Mouse (Mus musculus): ENCODE data around the gene Rangap1. TPM values are rescaled to one million over a fixed set of nuclear protein-coding genes. Genes with fewer than 3 reads are reported as not detected.
"Not testable (repeated sequence)": the region's sequence is repeated elsewhere in the genome, so short reads cannot be mapped to it uniquely, and the experiment has no call there.

Rangap1 gene
- total and polyA plus RNA-seq, 3 experiments = 71.6 to 183 (median 115) TPM

- TF ChIP-seq POLR2AphosphoS5 (IDR thresholded peaks at IDR 0.05; ENCODE audit: insufficient replicate concordance, low read depth, low read length) (no peak), CTCF (IDR thresholded peaks at IDR 0.05; ENCODE audit: low read depth, low read length) (no peak)
- H3K36me3 ChIP-seq (replicated peaks) = peaks cover 61% of the 10 kb centered on the region
- no peaks in the 10 kb centered on the region for H3K27me3 ChIP-seq (ENCODE audit: insufficient read depth, low read length)
- H3K4me3 ChIP-seq (ENCODE audit: low read depth, low read length) = no peak overlapping the region
- no peak for DNase-seq (ENCODE audit: low spot score)
- ATAC-seq (ENCODE audit: extremely low read depth, insufficient number of reproducible peaks, low FRiP score, poor library complexity, severe bottlenecking) = no peak
- H3K9me3 ChIP-seq (replicated peaks) = no peaks in the 10 kb centered on the region
- H3K4me1 ChIP-seq (ENCODE audit: insufficient read depth, low read depth, low read length) = peaks cover 16% of the 10 kb centered on the region
Observed at GRCm38 (mm10) chr15:81703094-81703489, 42.2 kb downstream of the Rangap1 start.

- ATAC-seq (ENCODE audit: extremely low read depth, insufficient number of reproducible peaks, low FRiP score, poor library complexity, severe bottlenecking) (no peak), DNase-seq (ENCODE audit: low spot score) (no peak)
- no peaks in the 10 kb centered on the region for H3K9me3 ChIP-seq (replicated peaks)
- peaks cover 16% of the 10 kb centered on the region for H3K4me1 ChIP-seq (ENCODE audit: insufficient read depth, low read depth, low read length)
- H3K36me3 ChIP-seq (replicated peaks) = peaks cover 55% of the 10 kb centered on the region
- peaks cover 1% of the 10 kb centered on the region for H3K27me3 ChIP-seq (ENCODE audit: insufficient read depth, low read length)
- H3K4me3 ChIP-seq (ENCODE audit: low read depth, low read length) = no peak overlapping the region
- TF ChIP-seq POLR2AphosphoS5 (IDR thresholded peaks at IDR 0.05; ENCODE audit: insufficient replicate concordance, low read depth, low read length) = no peak; the same call in 1 of the 2 replicates
- TF ChIP-seq CTCF (IDR thresholded peaks at IDR 0.05; ENCODE audit: low read depth, low read length) = no peak
- TF ChIP-seq GATA2 (IDR thresholded peaks at IDR 0.05; ENCODE audit: borderline replicate concordance, low read depth, low read length) = no peak
- TF ChIP-seq GATA1 (IDR thresholded peaks at IDR 0.05; ENCODE audit: borderline replicate concordance, low read length) = no peak
- TF ChIP-seq TAL1 (conservative IDR thresholded peaks at IDR 0.05; ENCODE audit: low read depth, low read length) = no peak
Observed at GRCm38 (mm10) chr15:81702306-81703093, 42.8 kb downstream of the Rangap1 start.

- Histone ChIP-seq H3K4me1 (ENCODE audit: insufficient read depth, low read depth, low read length) (peaks cover 18% of the 10 kb centered on the region), H3K27me3 (ENCODE audit: insufficient read depth, low read length) (peaks cover 13% of the 10 kb centered on the region), H3K36me3 (replicated peaks) (peaks cover 45% of the 10 kb centered on the region)
- not testable (repeated sequence) for ATAC-seq (ENCODE audit: extremely low read depth, insufficient number of reproducible peaks, low FRiP score, poor library complexity, severe bottlenecking); DNase-seq (ENCODE audit: low spot score); H3K9me3 ChIP-seq (replicated peaks); H3K4me3 ChIP-seq (ENCODE audit: low read depth, low read length)
Observed at GRCm38 (mm10) chr15:81701350-81701749, 44.0 kb downstream of the Rangap1 start.

GRCm38 (mm10) chr15:81700601-81701000 lies 44.7 kb downstream of the Rangap1 start:
- ATAC-seq (ENCODE audit: extremely low read depth, insufficient number of reproducible peaks, low FRiP score, poor library complexity, severe bottlenecking) (no peak), DNase-seq (ENCODE audit: low spot score) (no peak)
- Histone ChIP-seq H3K4me1 (ENCODE audit: insufficient read depth, low read depth, low read length) (peaks cover 22% of the 10 kb centered on the region), H3K36me3 (replicated peaks) (peaks cover 37% of the 10 kb centered on the region), H3K4me3 (ENCODE audit: low read depth, low read length) (no peak overlapping the region), H3K27me3 (ENCODE audit: insufficient read depth, low read length) (peaks cover 20% of the 10 kb centered on the region), H3K9me3 (replicated peaks) (no peaks in the 10 kb centered on the region)
- TF ChIP-seq TAL1 (conservative IDR thresholded peaks at IDR 0.05; ENCODE audit: low read depth, low read length) (no peak), GATA1 (IDR thresholded peaks at IDR 0.05; ENCODE audit: borderline replicate concordance, low read length) (no peak)

- H3K27me3 ChIP-seq (ENCODE audit: insufficient read depth, low read length) = peaks cover 23% of the 10 kb centered on the region
- H3K4me1 ChIP-seq (ENCODE audit: insufficient read depth, low read depth, low read length) = peaks cover 18% of the 10 kb centered on the region
- ATAC-seq (ENCODE audit: extremely low read depth, insufficient number of reproducible peaks, low FRiP score, poor library complexity, severe bottlenecking) (no peak), DNase-seq (ENCODE audit: low spot score) (no peak)
- no peak for TF ChIP-seq GATA1 (IDR thresholded peaks at IDR 0.05; ENCODE audit: borderline replicate concordance, low read length)
- no peak for TF ChIP-seq GATA2 (IDR thresholded peaks at IDR 0.05; ENCODE audit: borderline replicate concordance, low read depth, low read length)
- TF ChIP-seq CTCF (IDR thresholded peaks at IDR 0.05; ENCODE audit: low read depth, low read length) = no peak
- H3K36me3 ChIP-seq (replicated peaks) = peaks cover 33% of the 10 kb centered on the region
- H3K4me3 ChIP-seq (ENCODE audit: low read depth, low read length) = no peak overlapping the region
- H3K9me3 ChIP-seq (replicated peaks) = no peaks in the 10 kb centered on the region
Observed at GRCm38 (mm10) chr15:81700161-81700560, 45.2 kb downstream of the Rangap1 start.

GRCm38 (mm10) chr15:81698532-81698931 lies 46.8 kb downstream of the Rangap1 start:
- TF ChIP-seq GATA2 (IDR thresholded peaks at IDR 0.05; ENCODE audit: borderline replicate concordance, low read depth, low read length) = no peak
- no peak for TF ChIP-seq CTCF (IDR thresholded peaks at IDR 0.05; ENCODE audit: low read depth, low read length)
- TF ChIP-seq GATA1 (IDR thresholded peaks at IDR 0.05; ENCODE audit: borderline replicate concordance, low read length) = no peak
- TF ChIP-seq POLR2AphosphoS5 (IDR thresholded peaks at IDR 0.05; ENCODE audit: insufficient replicate concordance, low read depth, low read length) = no peak
- TF ChIP-seq TAL1 (conservative IDR thresholded peaks at IDR 0.05; ENCODE audit: low read depth, low read length) = no peak
- ATAC-seq (ENCODE audit: extremely low read depth, insufficient number of reproducible peaks, low FRiP score, poor library complexity, severe bottlenecking) = no peak
- Histone ChIP-seq H3K36me3 (replicated peaks) (peaks cover 17% of the 10 kb centered on the region), H3K4me1 (ENCODE audit: insufficient read depth, low read depth, low read length) (peaks cover 26% of the 10 kb centered on the region), H3K27me3 (ENCODE audit: insufficient read depth, low read length) (peaks cover 40% of the 10 kb centered on the region), H3K4me3 (ENCODE audit: low read depth, low read length) (no peak overlapping the region), H3K9me3 (replicated peaks) (peaks cover 3% of the 10 kb centered on the region; the same call in 1 of the 2 replicates)
- DNase-seq (ENCODE audit: low spot score) = no peak

GRCm38 (mm10) chr15:81697847-81698246 lies 47.5 kb downstream of the Rangap1 start:
- TF ChIP-seq POLR2AphosphoS5 (IDR thresholded peaks at IDR 0.05; ENCODE audit: insufficient replicate concordance, low read depth, low read length) = no peak
- TF ChIP-seq CTCF (IDR thresholded peaks at IDR 0.05; ENCODE audit: low read depth, low read length) = peak; percentile 32
- Histone ChIP-seq H3K36me3 (replicated peaks) (peaks cover 10% of the 10 kb centered on the region), H3K4me1 (ENCODE audit: insufficient read depth, low read depth, low read length) (peaks cover 29% of the 10 kb centered on the region), H3K9me3 (replicated peaks) (peaks cover 3% of the 10 kb centered on the region; the same call in 1 of the 2 replicates), H3K4me3 (ENCODE audit: low read depth, low read length) (no peak overlapping the region), H3K27me3 (ENCODE audit: insufficient read depth, low read length) (peaks cover 47% of the 10 kb centered on the region)
- no peak for ATAC-seq (ENCODE audit: extremely low read depth, insufficient number of reproducible peaks, low FRiP score, poor library complexity, severe bottlenecking)
- DNase-seq (ENCODE audit: low spot score) = no peak
